Mouse (Mus musculus): ENCODE measurements around the gene Adam12.

The Adam12 gene

GRCm38 (mm10) chr7:134079980-134080725 is 151.8 kb downstream of the Adam12 start:
- 75% methylated on average over 17 of the region's 17 CpGs for WGBS

GRCm38 (mm10) chr7:134077684-134078083 is 154.3 kb downstream of the Adam12 start:
- 80% methylated on average over 4 of the region's 4 CpGs for WGBS

DNA sequence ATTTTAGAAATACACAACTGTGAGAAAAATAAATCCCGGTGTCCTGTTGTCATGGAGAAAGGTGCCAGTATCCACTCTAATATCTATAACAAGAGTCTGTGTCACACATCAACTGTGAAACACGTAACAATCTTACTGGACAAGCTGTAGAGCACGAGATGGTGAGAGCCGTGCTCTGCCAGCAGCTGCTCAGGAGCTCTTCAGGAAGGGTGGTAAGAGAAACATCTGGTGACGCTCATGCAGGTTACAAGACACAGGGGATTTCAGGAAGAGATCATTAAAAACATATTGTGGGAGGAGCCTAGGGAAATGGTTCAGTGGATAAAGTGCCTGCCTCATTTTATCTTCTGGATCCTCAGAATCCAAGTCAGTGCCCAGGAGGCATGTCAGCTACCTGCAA is 158.9 kb downstream of the Adam12 start:
- 90% methylated on average over 5 of the region's 5 CpGs for WGBS

DNA sequence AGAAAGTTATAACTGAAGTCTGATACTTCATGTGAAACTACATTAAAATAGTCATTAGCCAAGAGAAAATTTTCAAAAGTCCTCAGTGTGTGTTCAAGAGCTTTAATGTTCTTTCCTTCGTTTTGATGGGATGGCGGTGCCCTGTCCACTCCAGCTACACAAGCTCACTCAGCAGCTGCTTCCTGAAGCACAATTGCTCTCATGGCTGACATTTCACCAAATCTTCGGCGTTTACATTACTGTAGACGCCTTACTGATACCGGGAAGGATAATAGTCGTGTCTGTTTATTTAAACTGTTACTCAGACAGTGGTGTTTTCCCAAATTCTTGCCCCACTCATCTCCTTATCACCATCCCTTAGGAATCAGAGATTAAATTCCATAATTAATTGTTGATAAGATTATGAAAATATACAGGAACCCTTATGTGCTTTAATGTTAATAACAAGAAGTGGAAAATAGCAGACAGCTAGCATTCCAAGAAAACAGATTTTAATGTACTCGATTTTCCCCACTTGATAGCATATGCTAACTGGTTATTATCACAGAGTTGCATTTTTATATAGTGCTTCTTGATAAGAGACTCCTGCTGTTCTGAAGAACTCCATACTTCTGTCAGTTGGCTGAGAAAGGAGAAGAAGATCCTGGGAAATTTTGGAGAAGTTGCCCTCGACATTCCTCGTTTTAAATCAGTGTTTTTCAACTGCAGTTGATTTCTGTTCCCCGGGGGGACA is 160.6 kb downstream of the Adam12 start:
- WGBS: 82% methylated on average over 11 of the region's 11 CpGs

DNA sequence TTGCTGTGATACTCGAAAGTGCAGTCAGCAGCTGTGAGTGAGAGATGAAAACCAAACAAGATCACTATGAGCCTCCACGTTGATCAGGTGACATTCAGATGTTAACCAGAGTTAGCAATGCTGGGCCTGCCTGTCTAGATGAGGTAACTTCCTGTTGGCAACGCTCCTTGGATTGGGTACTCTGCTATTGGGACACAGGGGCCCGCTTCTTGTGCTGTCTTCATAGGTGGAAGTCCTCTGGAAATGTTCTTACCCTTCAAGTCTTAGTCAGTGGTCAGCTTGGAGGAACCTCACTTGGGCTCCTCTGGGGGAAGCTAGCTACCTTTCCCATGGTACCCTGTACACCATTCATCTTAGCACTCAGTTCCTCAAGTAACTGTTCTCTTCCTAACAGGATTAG is 169.3 kb downstream of the Adam12 start:
- 83% methylated on average over 4 of the region's 4 CpGs for WGBS

- 69% methylated on average over 2 of the region's 2 CpGs for WGBS
Measured at GRCm38 (mm10) chr7:134052486-134052885, 179.5 kb downstream of the Adam12 start.

- 70% methylated on average over 1 of the region's 1 CpGs for WGBS
Measured at GRCm38 (mm10) chr7:134050371-134050770, 181.6 kb downstream of the Adam12 start.

DNA sequence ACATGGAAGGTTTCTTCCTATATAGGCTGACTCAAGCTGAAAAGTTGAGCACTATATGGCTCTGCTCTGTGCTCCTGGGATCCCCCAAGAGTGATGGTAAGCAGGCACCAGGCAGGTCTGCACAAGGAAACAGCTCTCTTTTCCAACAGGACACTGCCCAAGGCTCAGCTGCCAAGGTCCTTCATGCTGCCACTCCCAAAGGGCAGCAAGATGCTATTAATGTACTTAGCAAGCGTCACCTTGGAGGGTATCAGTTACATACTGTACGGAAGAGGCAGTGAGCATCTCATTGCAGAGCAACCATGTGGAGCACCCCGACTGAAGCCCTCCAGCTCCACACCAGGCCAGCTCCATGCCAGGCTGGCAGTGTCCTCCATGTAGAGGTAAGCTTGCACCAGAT is 185.6 kb downstream of the Adam12 start:
- WGBS: 99% methylated on average over 3 of the region's 3 CpGs

DNA sequence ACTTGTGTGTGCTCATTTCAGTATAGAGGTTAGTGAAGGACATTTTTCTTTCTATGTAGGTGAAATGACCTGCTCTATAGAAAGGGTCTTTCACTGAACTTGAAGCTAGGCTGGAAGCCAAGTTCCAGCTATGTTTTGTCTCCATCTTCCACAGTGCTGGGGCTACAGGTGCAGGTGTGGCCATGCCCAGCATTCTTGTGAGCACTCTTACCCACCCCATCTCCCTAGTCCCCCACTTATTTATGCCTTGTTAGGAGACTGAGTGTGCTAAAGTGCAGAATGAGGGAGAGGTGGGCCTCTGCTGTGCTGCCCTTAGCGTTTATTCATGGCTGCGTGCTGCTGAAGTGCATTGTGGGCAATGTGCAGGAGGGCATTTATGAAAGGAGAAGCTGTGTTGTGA is 198.0 kb downstream of the Adam12 start:
- WGBS: 81% methylated on average over 2 of the region's 2 CpGs

DNA sequence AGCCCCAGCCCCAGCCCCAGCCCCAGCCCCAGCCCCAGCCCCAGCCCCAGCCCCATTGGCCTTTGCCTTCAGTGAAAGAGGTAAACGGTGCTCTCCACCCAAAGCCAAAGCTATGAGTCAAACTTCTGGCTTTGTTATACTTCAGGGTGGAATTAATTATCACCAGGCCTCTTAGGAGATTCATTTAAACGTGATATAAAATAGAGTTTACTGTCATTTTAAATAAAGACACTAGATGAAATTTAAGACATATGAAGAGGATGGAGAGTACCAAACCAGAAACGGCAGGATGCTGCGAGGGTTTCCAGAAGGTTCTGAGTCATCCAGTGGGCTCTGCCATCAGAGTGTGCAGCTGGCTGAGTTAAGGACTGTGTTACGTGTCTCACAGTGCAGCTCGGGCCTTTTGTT is 199.0 kb downstream of the Adam12 start:
- WGBS: 12% methylated on average over 6 of the region's 6 CpGs

GRCm38 (mm10) chr7:134031787-134032186 is 200.2 kb downstream of the Adam12 start:
- 92% methylated on average over 6 of the region's 6 CpGs for WGBS

DNA sequence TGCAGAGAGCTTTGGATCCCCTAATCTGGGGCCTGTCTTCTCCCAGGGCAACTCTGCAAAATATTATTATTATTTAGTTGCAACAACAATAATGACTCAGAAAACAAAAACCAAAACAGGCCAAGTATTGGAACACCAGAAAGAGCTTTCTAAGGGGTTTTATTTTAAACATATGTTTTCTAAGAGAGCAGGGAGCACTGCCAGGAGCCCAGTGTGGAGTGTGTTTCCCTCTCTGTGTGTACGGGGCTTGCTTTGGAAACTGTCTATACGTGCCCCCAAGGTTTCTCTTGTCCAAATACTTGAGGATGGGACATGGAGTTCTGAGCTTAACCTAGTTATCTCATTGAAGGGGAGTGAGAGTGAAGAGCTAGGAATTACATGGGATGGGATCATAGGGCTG is 200.7 kb downstream of the Adam12 start:
- WGBS: 47% methylated on average over 2 of the region's 2 CpGs

DNA sequence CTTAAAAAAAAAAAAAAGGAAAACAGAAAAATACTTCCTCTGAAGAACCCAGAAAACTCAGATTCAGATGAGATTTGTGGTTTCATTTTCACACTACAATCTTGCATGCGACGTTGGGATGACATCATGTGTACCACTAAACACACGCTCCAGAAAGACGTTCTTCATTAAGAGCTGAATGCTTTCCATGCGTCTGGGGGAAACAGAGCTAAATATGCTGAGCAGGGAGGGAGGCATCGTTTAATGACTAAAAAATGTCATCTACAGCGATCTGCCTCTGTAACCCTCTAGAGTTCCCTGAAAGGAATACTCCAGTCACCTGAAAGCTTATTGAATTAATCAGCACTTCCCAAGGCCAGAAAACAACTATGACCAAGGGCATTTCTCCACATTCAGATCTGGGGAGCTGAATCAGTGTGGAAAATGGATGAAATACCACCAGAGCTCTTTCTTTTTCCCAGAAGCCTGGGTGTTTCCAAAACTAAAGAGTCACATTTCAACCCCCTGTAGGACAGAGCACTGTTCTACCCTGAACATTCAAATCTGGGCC is 203.6 kb downstream of the Adam12 start:
- 65% methylated on average over 7 of the region's 7 CpGs for WGBS

GRCm38 (mm10) chr7:134027020-134027415 is 204.9 kb downstream of the Adam12 start:
- WGBS: 57% methylated on average over 5 of the region's 5 CpGs

- 41% methylated on average over 16 of the region's 16 CpGs for WGBS
Measured at GRCm38 (mm10) chr7:134026200-134027019, 205.5 kb downstream of the Adam12 start.

DNA sequence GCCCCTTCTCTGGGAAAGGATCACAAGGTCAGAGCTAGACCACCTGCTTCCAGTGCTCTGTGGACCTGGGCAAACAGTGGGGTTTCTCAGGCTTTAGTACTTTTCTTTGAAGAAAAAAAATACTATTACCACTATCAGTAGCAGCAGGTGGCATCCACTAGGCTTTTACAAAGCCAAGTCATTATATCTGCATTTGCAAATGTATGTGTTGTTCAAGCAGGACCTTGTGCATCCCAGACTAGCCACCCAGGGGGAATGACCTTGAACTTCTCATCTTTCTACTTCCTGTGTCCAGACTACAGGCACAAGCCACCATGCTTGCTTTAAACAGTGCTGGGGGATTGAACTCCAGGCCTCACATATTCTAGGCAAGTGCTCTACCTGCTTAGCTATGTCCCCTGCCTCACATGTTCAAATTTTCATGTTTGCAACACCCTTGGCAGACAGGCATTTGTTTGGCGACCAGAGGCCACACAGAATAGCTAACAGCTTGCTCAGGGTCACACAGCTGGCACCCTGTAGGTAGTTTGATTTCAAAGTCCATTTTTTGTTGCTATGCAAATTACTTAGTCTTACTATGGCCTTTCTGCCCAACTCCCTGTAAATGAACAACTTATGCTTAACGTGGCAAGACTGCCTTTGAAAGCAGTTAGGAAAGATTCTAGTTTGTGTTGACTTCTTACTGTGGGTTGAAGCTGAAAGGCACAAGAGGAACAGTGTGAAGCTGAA is 209.6 kb downstream of the Adam12 start:
- WGBS: 82% methylated on average over 2 of the region's 2 CpGs

- WGBS: 59% methylated on average over 4 of the region's 4 CpGs
Measured at GRCm38 (mm10) chr7:134015226-134015625, 216.7 kb downstream of the Adam12 start.

DNA sequence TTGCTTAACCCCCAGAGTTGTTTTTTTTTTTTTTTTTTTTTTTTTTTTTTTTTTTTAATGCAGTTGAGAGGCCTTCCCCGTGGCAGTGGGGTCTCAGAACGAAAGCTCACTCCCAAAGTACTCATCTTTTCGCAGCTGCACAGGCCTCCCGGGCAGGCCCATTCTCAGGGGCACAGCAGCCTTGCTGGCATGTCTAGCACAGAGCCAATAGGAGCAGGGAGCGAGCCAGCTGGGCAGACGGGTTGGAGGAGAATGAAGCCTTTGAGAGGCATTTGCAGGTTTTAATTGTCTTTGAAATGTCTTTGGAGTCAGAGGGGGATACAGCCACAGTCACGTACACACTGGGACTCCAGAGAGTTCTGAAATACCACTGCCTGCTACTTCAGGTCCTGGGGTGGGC is 217.2 kb downstream of the Adam12 start:
- WGBS: 66% methylated on average over 7 of the region's 7 CpGs

DNA sequence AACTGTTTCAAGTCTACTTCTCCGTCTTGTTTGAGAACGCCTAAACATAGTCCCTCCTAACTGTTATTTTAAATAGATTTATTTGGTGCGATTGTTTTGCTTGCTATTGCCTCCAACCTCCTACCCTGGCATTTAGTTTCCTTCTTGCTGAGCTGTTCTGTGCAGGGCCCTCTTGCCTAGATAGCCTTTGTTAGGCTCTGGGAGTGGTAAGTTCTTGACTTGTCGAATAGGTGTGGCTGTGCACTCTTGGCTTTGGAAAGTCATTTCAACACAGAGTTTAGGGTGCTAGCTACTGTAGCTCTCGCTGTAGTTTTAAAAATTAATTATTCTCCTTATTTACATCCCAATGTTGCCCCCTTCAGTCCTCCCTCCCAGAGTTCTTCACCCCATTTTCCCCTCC is 222.8 kb downstream of the Adam12 start:
- 86% methylated on average over 5 of the region's 5 CpGs for WGBS

- WGBS: 89% methylated on average over 3 of the region's 3 CpGs
Measured at GRCm38 (mm10) chr7:134007942-134008361, 224.0 kb downstream of the Adam12 start.

GRCm38 (mm10) chr7:134001581-134001980 is 230.4 kb downstream of the Adam12 start:
- WGBS: 68% methylated on average over 4 of the region's 4 CpGs

All from cerebral cortex, adult 2 months (tissue).